Mouse (Mus musculus) small intestine, adult 2 months (tissue): ENCODE results near the gene Exoc6. TPM values are rescaled to one million over a fixed set of nuclear protein-coding genes. Genes with fewer than 3 reads are reported as not detected.
A peak's percentile ranks its signal among the peaks of the same experiment; 100 is the strongest.
"Not testable (repeated sequence)": the region's sequence is repeated elsewhere in the genome, so short reads cannot be mapped to it uniquely, and the experiment has no call there.

Experiments used
- H3K27ac ChIP-seq: fragments of 200-500 bp; 2 replicates; pipeline ENCODE4 v1.5.1; 2012; ENCODE audit warnings: low read depth, low read length, control low read depth, inconsistent platforms; ENCODE audit not compliant: insufficient read depth
- H3K27me3 ChIP-seq: fragments of 200-500 bp; 2 replicates; pipeline ENCODE4 v1.6.1; 2012; ENCODE audit warnings: mild to moderate bottlenecking, moderate library complexity, low read length, inconsistent platforms; ENCODE audit not compliant: control insufficient read depth, insufficient read depth
- H3K36me3 ChIP-seq: fragments of 200-500 bp; 2 replicates; pipeline ENCODE4 v1.6.1; 2012; ENCODE audit warnings: mild to moderate bottlenecking, low read length, control low read depth, inconsistent platforms; ENCODE audit not compliant: control insufficient read depth, insufficient read depth
- H3K4me1 ChIP-seq: fragments of 200-500 bp; 2 replicates; pipeline ENCODE4 v1.6.1; 2012; ENCODE audit warnings: low read length, inconsistent platforms, mixed read lengths; ENCODE audit not compliant: control insufficient read depth, insufficient read depth, insufficient read length
- H3K4me3 ChIP-seq: fragments of 200-500 bp; 2 replicates; pipeline ENCODE4 v1.5.1; 2012; ENCODE audit warnings: low read depth, mild to moderate bottlenecking, control low read depth, inconsistent platforms, low read length, moderate library complexity
- CTCF ChIP-seq: fragments of 200-500 bp; IDR thresholded peaks from 2 replicates; pipeline ENCODE4 v1.5.1; 2012; ENCODE audit warnings: low read depth, mild to moderate bottlenecking, control low read depth, inconsistent platforms, low read length, moderate library complexity, mixed read lengths; ENCODE audit not compliant: insufficient replicate concordance, insufficient read length; ENCODE audit errors: extremely low read depth
- POLR2A ChIP-seq: fragments of 200-500 bp; IDR thresholded peaks from 2 replicates; pipeline ENCODE4 v1.6.1; 2012; ENCODE audit warnings: low read depth, mild to moderate bottlenecking, control low read depth, inconsistent platforms, low read length, moderate library complexity
- WGBS: fragments of 180-500 bp; shearing (Covaris S2); methylation state at CpG from one replicate; pipeline ENCODE4 v1.1.7; 2018; 5-methylcytosine and 5-hydroxymethylcytosine counted together
- polyA plus RNA-seq: library from polyadenylated mRNA; depleted of rRNA; stranded (reverse); fragments of >200 nt; gene quantifications from 2 replicates; pipeline ENCODE4 v1.2.3, GENCODE M21; 2012

The Exoc6 gene
- polyA plus RNA-seq, 1 experiment, result 5.3 TPM

DNA sequence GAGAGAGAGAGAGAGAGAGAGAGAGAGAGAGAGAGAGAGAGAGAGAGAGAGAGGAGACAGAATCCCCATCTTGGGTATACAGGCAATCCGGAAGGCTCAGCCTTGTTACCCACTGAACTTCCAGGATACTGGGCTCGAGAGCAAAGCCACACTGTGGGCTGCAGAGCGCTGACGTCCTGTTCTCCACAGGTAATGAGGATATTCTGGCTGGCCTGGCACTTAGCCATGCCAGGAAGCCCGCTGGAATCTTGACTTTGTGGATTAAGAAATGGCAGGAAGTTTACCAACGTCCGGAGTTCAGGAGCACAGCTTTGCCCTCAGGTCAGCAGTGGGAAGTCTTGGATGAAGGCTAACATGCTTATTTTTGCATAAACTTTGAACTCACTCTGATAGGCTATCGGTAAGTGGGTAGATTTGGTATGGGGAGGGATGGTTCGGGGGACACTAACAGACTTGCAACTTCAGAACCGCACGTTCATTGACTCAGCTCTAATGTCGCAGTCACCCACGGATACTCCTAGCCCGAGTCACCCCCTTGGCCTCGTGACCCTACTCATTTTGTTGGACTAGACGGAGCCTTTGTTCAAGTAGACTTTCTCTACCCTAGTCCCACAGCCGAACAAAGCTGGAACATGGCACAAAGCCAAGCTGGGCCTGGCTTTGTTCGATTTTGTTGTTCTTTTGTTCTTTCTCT is 29.3 kb upstream of the Exoc6 start:
- peaks cover 6% of the 10 kb centered on the region; the same call in 1 of the 2 replicates for H3K4me1 ChIP-seq
- TF ChIP-seq CTCF (no peak), POLR2A (no peak)
- no peak overlapping the region for H3K4me3 ChIP-seq
- H3K36me3 ChIP-seq, result no peaks in the 10 kb centered on the region
- H3K27ac ChIP-seq, result no peak overlapping the region
- 37% methylated on average over 18 of the region's 18 CpGs for WGBS
- no peaks in the 10 kb centered on the region for H3K27me3 ChIP-seq

DNA sequence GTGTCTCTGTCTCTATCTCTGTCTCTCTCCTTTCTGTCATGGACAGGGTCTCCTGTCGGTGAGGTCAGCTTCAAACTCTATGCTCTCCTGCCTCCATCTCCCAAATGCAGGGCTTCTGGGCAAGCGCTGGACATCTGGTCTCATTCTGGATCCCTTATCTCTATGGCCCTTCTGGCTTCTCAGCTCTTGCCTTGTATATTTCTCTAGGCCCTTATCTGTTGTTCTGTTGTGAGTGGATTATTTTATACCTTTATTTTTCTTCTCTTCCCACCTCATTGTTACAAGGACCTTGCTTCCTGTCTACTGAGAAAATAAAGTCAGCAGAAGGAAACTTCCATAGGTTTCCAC is 28.8 kb upstream of the Exoc6 start:
- Histone ChIP-seq H3K4me3 (no peak overlapping the region), H3K27ac (no peak overlapping the region), H3K36me3 (no peaks in the 10 kb centered on the region), H3K4me1 (peaks cover 6% of the 10 kb centered on the region; the same call in 1 of the 2 replicates), H3K27me3 (no peaks in the 10 kb centered on the region)
- TF ChIP-seq CTCF (no peak), POLR2A (no peak)
- WGBS, result 73% methylated on average over 2 of the region's 2 CpGs

DNA sequence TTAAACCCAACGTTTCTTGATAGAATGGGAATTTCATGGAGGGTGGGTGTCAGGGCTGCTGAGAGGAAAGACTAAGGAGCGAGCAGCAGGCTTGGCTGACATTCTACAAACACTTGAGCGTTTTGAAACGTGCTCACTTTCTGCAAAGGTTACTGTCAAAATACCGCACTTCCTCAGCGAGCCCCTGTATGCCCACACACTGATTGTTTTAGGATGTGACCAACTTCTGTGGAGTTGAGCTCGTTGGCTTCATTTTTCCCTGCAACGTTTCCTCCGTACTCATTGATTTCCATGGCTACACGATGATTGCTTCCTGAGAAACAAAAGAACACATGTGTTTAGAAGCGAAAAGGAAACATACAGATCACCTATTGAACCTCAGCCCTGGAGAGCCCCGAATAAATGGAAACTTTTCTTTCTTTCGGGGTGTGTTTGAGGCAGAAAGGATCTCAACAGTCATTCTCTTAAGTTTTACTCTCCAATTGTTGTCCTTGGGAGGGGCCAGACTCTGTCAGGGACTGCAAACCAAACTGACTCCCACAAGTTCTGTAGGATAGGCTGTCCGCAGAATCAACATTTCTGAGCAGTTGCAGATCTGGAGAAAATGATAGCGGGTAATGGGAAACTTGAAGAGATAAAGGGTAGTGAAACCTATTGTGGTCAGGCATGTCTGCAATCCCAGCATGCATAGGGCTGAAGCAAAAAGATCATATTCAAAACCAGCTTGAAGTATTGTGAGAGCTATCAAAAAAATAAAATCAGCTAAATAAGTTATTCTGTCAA is 26.7 kb upstream of the Exoc6 start:
- WGBS, result 58% methylated on average over 15 of the region's 15 CpGs
- Histone ChIP-seq H3K4me3 (no peak overlapping the region), H3K27ac (peak overlapping the region; percentile 2; the same call in 1 of the 2 replicates), H3K36me3 (no peaks in the 10 kb centered on the region), H3K4me1 (peaks cover 4% of the 10 kb centered on the region; the same call in 1 of the 2 replicates), H3K27me3 (no peaks in the 10 kb centered on the region)
- TF ChIP-seq POLR2A (no peak), CTCF (no peak)

DNA sequence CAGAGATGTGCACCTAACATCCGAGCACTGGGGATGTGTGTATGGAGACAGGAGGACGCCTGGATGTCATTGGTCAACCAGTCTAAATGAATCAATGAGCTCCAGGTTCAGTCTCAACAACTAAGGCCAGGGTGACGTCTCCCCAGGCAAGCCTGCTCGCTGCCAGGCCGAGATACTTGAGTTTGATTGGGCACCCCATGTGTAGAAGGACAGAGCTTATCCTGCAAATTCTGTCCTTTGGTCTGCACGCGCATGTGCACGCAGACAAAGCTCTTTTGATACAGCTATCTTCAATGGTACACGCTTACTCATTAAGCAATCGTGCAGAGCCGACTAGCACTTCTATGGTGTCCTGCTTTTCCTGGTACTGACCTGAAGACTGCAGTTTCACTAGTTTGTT is 24.3 kb upstream of the Exoc6 start:
- no peak overlapping the region for H3K4me3 ChIP-seq
- peaks cover under 1% of the 10 kb centered on the region; the same call in 1 of the 2 replicates for H3K4me1 ChIP-seq
- no peaks in the 10 kb centered on the region for H3K27me3 ChIP-seq
- H3K27ac ChIP-seq, result no peak overlapping the region
- H3K36me3 ChIP-seq, result no peaks in the 10 kb centered on the region
- 50% methylated on average over 11 of the region's 11 CpGs for WGBS
- no peak for TF ChIP-seq POLR2A
- no peak for TF ChIP-seq CTCF

DNA sequence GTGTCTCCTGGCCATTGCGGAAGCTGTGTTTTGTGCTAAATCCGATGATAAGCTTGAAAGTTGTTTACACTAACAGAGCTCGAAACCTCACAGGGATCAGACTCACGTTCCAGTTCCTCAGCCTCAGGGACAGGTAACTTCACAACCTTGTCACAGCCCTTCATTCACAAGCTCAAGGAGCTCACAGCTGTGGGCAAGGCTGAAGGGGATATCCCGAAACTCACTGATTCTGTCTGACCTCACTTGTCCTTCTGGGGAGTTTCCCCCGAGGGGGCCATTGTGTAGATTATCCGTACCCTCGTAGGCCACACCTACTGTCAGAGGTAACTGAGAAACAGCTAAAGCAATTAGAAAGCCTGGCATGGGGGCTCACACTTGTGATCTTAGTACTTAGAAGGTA is 23.4 kb upstream of the Exoc6 start:
- Histone ChIP-seq H3K4me1 (no peaks in the 10 kb centered on the region), H3K4me3 (no peak overlapping the region), H3K27ac (no peak overlapping the region), H3K27me3 (no peaks in the 10 kb centered on the region), H3K36me3 (no peaks in the 10 kb centered on the region)
- 52% methylated on average over 8 of the region's 8 CpGs for WGBS
- TF ChIP-seq CTCF (no peak), POLR2A (no peak)

DNA sequence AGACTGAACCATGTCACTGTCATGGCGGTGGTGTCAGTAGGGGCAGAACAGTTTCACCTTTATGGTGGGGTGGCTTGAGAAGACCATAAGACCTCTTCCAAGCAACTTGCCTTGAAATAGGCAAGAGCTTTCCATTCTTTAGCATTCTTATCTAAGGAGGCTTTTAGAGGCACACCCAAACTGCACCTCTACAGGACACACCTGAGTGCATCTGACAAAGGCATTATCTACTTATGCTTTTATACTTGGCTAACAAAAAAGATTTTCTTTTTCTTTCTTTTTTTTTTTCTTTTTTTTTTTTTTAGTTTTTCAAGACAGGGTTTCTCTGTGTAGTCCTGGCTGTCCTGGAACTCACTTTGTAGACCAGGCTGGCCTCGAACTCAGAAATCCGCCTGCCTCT is 22.5 kb upstream of the Exoc6 start:
- H3K4me3 ChIP-seq, H3K27ac ChIP-seq, H3K27me3 ChIP-seq, H3K36me3 ChIP-seq, H3K4me1 ChIP-seq: not testable (repeated sequence)
- 79% methylated on average over 3 of the region's 3 CpGs for WGBS

DNA sequence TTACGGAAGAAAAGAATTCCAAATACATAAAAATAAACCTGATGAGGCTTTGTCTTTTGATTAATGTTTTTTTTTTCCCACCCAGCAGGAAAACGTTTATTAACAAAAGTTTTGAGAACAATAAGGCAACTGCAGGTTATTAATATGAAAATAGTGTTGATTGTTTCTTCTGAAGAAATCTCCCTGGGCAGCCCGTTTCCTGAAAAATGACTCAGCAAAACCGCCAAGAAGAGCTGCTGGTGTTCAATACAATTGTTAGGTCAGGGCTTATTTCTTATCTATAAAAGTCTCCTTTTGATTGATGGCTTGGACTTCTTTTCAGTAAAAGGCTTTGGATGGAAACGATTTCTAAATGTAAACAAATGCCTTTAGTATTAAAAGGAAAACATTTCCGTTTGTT is 21.6 kb upstream of the Exoc6 start:
- H3K4me1 ChIP-seq, result no peaks in the 10 kb centered on the region
- no peaks in the 10 kb centered on the region for H3K27me3 ChIP-seq
- no peak overlapping the region for H3K27ac ChIP-seq
- H3K4me3 ChIP-seq, result no peak overlapping the region
- TF ChIP-seq POLR2A, result no peak
- TF ChIP-seq CTCF, result no peak
- 23% methylated on average over 6 of the region's 6 CpGs for WGBS
- no peaks in the 10 kb centered on the region for H3K36me3 ChIP-seq

DNA sequence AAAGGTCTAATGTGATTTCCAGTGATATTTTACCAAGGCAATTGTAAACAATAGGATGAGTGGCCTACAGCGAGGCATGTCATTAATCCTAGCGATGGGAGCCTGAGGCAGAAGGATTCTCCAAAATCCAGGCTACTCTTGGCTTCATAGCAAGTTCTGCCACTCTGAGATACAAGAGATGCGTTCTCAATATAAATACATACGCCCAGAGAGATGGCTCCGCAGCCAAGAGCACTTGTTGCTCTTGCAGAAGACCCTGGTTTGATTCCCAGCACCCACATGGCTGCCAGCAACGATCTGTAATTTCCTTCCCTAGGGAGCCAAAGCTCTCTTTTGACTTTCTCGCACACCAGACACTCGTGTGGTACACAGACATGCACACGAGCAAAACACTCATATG is 20.9 kb upstream of the Exoc6 start:
- Histone ChIP-seq H3K27ac (no peak overlapping the region), H3K4me3 (no peak overlapping the region), H3K36me3 (no peaks in the 10 kb centered on the region), H3K27me3 (no peaks in the 10 kb centered on the region), H3K4me1 (no peaks in the 10 kb centered on the region)
- no peak for TF ChIP-seq CTCF
- TF ChIP-seq POLR2A, result no peak
- 86% methylated on average over 9 of the region's 9 CpGs for WGBS
